Mouse (Mus musculus) lung, postnatal 0 days (tissue): ENCODE results near the gene Ankrd44.

Experiments
- CTCF ChIP-seq: IDR thresholded peaks from 2 replicates; pipeline ENCODE4 v1.5.1; 2016; ENCODE audit warnings: antibody characterized with exemption, mild to moderate bottlenecking
- EP300 ChIP-seq: IDR thresholded peaks from 2 replicates; pipeline ENCODE4 v1.6.1; 2016; ENCODE audit warnings: antibody characterized with exemption, mild to moderate bottlenecking, control low read depth

GRCm38 (mm10) chr1:54665582-54666405 is 260.4 kb downstream of the Ankrd44 start:
- TF ChIP-seq CTCF (peak; percentile 91), EP300 (no peak)
